Mouse (Mus musculus): ENCODE data around the gene Ino80. TPM values are rescaled to one million over a fixed set of nuclear protein-coding genes. Genes with fewer than 3 reads are reported as not detected.

The Ino80 gene
- polyA plus RNA-seq, 1 experiment from 2014 or later, result 4.6 TPM

DNA sequence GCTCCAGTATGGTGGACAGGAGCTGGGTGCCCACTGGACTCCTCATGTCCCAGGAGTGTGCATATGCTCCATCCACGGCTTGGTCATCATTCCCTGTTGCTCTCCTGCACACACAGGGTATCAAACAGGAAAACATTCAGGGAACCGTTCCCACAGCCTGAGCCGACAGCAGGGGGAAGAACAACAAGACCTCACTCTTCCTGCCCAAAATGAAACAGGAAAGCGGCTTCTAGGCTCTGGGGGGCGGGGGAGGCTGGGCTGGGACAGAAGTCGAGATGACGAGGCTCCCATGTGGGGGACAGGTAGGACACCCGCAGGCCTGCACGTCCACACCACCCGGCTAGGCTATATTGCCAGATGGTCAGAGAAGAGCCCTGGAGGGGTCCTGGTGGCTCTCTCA, 141.0 kb downstream of the Ino80 start:
- DNase-seq (ENCODE audit: extremely low spot score, low spot score), result no peak
- Histone ChIP-seq H3K9me3 (no peaks in the 10 kb centered on the region), H3K27me3 (ENCODE audit: poor library complexity, severe bottlenecking) (peaks cover 53% of the 10 kb centered on the region), H3K27ac (no peak overlapping the region), H3K36me3 (replicated peaks) (no peaks in the 10 kb centered on the region), H3K4me3 (no peak overlapping the region), H3K4me1 (peaks cover 20% of the 10 kb centered on the region)
- 75% methylated on average over 10 of the region's 10 CpGs for WGBS

DNA sequence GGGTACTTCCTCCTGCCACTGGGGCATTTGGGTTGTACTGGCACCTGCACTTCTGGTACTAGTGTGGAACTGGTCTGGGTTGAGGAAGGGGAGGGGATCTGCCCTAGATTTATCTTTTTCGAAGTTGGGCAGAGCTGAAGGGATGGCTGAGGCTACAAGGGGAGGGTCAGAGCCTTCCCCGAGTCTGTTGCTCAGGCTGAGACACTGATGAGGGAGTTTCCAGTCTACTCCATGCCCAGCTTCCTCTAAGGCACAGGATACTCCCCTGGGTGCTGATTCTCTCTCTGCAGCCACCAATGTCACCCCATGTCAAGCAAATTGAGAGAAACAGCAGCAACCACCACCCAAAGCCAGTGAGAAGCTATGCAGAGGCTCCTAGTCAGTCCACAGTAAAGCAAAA, 141.5 kb downstream of the Ino80 start:
- 84% methylated on average over 2 of the region's 2 CpGs for WGBS
- Histone ChIP-seq H3K27ac (no peak overlapping the region), H3K9me3 (no peaks in the 10 kb centered on the region), H3K36me3 (replicated peaks) (no peaks in the 10 kb centered on the region), H3K4me3 (no peak overlapping the region), H3K4me1 (peaks cover 20% of the 10 kb centered on the region), H3K27me3 (ENCODE audit: poor library complexity, severe bottlenecking) (peaks cover 57% of the 10 kb centered on the region)
- no peak for DNase-seq (ENCODE audit: extremely low spot score, low spot score)

DNA sequence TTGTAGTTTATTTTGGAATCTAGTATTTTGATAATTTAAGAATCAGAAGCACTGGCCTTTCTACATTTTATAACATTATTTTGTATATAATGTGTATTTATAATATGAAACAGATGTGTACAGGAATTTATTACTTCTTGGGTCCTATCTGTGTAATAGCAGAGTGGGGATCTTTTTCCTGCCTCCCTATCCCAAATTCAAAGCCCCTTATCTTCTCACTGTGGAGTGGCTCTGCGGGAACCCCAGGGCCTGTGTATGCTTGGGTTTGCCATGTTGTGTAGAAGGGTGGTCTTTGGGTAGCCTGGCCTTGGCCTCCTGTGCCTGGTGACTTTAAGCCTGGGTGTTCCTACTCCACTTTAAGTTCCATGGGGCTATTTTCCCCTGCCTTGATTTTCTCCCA, 142.0 kb downstream of the Ino80 start:
- H3K27ac ChIP-seq, result no peak overlapping the region
- peaks cover 62% of the 10 kb centered on the region for H3K27me3 ChIP-seq (ENCODE audit: poor library complexity, severe bottlenecking)
- WGBS, result 96% methylated on average over 1 of the region's 1 CpGs

DNA sequence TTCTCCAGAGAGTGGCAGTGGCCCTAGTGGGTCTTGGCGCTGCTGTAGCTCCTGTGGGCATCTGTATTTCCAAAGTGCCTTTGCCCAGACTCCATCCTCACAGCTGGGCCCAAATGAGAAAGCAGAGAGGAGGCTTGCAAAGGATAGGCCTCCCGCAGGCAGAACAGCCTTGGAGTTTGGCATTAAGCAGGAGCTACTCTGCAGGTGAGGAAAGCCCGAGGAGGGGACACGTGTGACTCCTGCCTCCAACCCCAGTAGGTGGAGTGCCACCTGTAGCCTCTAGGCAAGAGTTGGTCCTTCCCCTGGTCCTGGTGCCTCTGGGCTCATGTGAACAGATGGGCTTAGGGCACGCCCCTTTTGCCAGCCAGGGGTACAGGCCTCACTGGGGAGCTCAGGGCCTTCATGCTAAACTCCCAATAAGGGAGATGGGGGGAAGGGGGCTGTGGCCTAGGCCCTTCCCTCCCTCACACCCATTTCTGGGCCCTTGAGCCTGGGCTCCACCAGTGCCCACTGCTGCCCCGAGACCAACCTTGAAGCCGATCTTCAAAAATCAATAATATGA, 142.4 kb downstream of the Ino80 start:
- DNase-seq (ENCODE audit: extremely low spot score, low spot score), result no peak
- Histone ChIP-seq H3K27me3 (ENCODE audit: poor library complexity, severe bottlenecking) (peaks cover 67% of the 10 kb centered on the region), H3K27ac (no peak overlapping the region), H3K9me3 (no peaks in the 10 kb centered on the region), H3K4me3 (no peak overlapping the region), H3K36me3 (replicated peaks) (no peaks in the 10 kb centered on the region), H3K4me1 (peaks cover 20% of the 10 kb centered on the region)
- 71% methylated on average over 7 of the region's 7 CpGs for WGBS

More for the DNA sequence above, 142.0 kb downstream of the Ino80 start:
- Histone ChIP-seq H3K36me3 (replicated peaks) (no peaks in the 10 kb centered on the region), H3K9me3 (no peaks in the 10 kb centered on the region), H3K4me3 (no peak overlapping the region), H3K4me1 (peaks cover 20% of the 10 kb centered on the region)
- DNase-seq (ENCODE audit: extremely low spot score, low spot score), result no peak

DNA sequence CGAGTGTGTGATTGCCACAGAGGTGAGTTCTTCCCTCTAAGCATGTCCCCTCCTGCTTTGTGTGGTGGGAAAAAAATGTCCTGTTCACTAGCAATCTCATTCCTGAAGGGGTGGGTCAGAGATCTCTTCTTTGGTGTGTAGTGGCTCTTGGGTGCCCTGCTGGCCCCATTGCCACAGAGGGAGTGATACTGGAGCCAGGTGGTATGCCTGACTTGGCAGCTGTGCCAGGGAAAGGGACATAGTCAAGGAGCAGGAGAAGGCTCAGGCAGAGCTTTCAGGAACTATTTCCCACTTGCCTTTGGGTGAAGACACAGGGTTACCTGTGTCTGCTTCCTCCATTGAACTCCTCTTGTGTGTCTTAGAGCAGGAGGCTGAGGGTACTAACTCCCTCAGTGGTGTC, 143.4 kb downstream of the Ino80 start:
- DNase-seq (ENCODE audit: extremely low spot score, low spot score), result no peak
- WGBS, result 79% methylated on average over 1 of the region's 1 CpGs
- H3K36me3 ChIP-seq (replicated peaks), result no peaks in the 10 kb centered on the region
- H3K9me3 ChIP-seq, result no peaks in the 10 kb centered on the region
- H3K27me3 ChIP-seq (ENCODE audit: poor library complexity, severe bottlenecking), result peaks cover 76% of the 10 kb centered on the region
- H3K4me3 ChIP-seq, result no peak overlapping the region
- peaks cover 23% of the 10 kb centered on the region for H3K4me1 ChIP-seq
- H3K27ac ChIP-seq, result no peak overlapping the region

DNA sequence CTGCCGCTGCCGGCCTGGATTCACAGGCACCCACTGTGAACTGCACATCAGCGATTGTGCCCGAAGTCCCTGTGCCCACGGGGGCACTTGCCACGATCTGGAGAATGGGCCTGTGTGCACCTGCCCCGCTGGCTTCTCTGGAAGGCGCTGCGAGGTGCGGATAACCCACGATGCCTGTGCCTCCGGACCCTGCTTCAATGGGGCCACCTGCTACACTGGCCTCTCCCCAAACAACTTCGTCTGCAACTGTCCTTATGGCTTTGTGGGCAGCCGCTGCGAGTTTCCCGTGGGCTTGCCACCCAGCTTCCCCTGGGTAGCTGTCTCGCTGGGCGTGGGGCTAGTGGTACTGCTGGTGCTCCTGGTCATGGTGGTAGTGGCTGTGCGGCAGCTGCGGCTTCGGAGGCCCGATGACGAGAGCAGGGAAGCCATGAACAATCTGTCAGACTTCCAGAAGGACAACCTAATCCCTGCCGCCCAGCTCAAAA, 145.3 kb downstream of the Ino80 start:
- H3K27me3 ChIP-seq (ENCODE audit: poor library complexity, severe bottlenecking), result peaks cover 92% of the 10 kb centered on the region
- H3K36me3 ChIP-seq (replicated peaks), result no peaks in the 10 kb centered on the region
- no peak overlapping the region for H3K27ac ChIP-seq
- no peak overlapping the region for H3K4me3 ChIP-seq
- no peak for DNase-seq (ENCODE audit: extremely low spot score, low spot score)
- no peaks in the 10 kb centered on the region for H3K9me3 ChIP-seq
- peaks cover 13% of the 10 kb centered on the region for H3K4me1 ChIP-seq
- 80% methylated on average over 24 of the region's 24 CpGs for WGBS

DNA sequence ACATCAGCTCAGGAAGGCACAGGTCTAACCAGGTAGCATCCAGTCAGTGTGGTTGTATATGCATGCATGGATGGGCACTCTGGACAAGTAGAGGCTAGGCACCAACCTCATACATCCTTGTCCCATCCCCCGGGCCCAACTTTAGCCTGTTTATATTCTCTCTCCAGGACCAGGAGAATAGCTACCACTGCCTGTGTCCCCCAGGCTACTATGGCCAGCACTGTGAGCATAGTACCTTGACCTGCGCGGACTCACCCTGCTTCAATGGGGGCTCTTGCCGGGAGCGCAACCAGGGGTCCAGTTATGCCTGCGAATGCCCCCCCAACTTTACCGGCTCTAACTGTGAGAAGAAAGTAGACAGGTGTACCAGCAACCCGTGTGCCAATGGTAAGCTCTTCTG, 146.7 kb downstream of the Ino80 start:
- Histone ChIP-seq H3K27ac (no peak overlapping the region), H3K4me1 (peaks cover 19% of the 10 kb centered on the region), H3K9me3 (no peaks in the 10 kb centered on the region), H3K27me3 (ENCODE audit: poor library complexity, severe bottlenecking) (peaks cover 92% of the 10 kb centered on the region), H3K4me3 (no peak overlapping the region), H3K36me3 (replicated peaks) (no peaks in the 10 kb centered on the region)
- no peak for DNase-seq (ENCODE audit: extremely low spot score, low spot score)
- 94% methylated on average over 8 of the region's 8 CpGs for WGBS

DNA sequence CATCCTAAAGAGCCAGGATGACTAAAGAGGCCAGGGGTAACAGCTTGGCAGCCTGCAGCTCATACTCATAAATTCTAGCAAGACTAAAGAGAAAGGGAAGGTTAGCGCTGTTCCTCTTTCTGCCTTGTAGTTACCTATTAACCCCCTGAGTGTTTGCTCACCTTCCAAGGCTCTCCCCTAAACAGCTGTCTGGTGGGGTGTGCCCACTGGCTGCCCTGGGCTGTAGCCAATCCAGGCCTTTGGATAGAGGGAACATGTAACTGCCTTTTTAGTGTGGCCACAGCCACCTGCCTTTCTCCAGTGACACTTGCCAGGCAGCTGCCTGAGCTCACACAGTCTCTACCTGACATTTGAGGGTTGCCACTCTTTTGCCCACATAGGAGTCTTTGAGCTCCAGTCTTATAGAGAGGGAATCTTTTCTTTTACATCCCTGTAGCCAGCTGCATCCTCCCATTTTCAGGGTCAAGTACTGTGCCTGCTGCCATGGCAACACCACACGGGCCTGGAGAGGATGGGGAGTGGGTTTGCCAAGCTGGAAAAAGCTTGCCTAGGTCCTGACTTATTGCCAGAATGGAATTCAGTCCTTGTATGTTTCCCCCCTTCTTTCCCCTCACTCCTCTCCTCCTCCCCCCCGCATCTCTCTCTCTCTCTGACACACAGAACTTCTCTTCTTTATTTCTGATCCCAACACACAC, 148.2 kb downstream of the Ino80 start:
- 67% methylated on average over 3 of the region's 3 CpGs for WGBS
- Histone ChIP-seq H3K9me3 (no peaks in the 10 kb centered on the region), H3K4me1 (peaks cover 35% of the 10 kb centered on the region), H3K4me3 (no peak overlapping the region), H3K36me3 (replicated peaks) (no peaks in the 10 kb centered on the region), H3K27ac (no peak overlapping the region), H3K27me3 (ENCODE audit: poor library complexity, severe bottlenecking) (peaks cover 93% of the 10 kb centered on the region)
- no peak for DNase-seq (ENCODE audit: extremely low spot score, low spot score)

DNA sequence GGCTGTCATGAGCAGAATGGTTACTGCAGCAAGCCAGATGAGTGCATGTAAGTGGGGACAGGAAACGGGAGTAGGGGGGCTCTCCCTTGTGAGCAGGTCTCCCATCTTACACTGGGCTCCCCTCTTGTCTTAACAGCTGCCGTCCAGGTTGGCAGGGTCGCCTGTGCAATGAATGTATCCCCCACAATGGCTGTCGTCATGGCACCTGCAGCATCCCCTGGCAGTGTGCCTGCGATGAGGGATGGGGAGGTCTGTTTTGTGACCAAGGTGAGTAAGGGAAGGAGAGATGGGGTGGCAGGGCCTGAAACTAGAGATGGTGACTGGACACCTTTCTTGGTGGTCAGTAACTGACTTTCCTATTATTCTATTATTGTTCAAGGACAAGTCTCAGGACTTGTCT, 148.9 kb downstream of the Ino80 start:
- Histone ChIP-seq H3K4me3 (peak overlapping the region; percentile 55; the same call in 1 of the 2 replicates), H3K27me3 (ENCODE audit: poor library complexity, severe bottlenecking) (peaks cover 93% of the 10 kb centered on the region), H3K27ac (no peak overlapping the region), H3K9me3 (no peaks in the 10 kb centered on the region), H3K36me3 (replicated peaks) (no peaks in the 10 kb centered on the region), H3K4me1 (peaks cover 41% of the 10 kb centered on the region)
- DNase-seq (ENCODE audit: extremely low spot score, low spot score), result no peak
- WGBS, result 44% methylated on average over 5 of the region's 5 CpGs

DNA sequence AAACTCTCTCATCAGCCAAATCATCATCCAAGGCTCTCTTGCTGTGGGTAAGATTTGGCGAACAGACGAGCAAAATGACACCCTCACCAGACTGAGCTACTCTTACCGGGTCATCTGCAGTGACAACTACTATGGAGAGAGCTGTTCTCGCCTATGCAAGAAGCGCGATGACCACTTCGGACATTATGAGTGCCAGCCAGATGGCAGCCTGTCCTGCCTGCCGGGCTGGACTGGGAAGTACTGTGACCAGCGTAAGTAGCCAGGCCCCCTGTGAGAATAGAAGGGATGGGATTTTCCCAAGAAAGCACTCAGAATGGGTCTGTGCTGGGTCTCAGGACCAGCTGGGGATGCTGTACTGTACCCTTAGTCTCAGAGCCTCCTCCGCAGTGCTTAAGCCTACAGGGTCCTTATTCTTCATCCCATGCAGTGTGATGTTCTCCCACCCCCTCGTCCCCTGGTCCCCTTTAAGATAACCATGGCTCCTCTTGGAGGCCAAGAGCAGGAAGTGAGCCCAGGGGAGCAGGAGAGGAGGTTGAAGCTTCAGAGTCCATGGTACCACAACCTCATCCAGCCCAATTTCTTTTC, 149.5 kb downstream of the Ino80 start:
- WGBS, result 13% methylated on average over 11 of the region's 11 CpGs
- Histone ChIP-seq H3K27ac (no peak overlapping the region), H3K36me3 (replicated peaks) (no peaks in the 10 kb centered on the region), H3K4me1 (peaks cover 45% of the 10 kb centered on the region), H3K27me3 (ENCODE audit: poor library complexity, severe bottlenecking) (peaks cover 98% of the 10 kb centered on the region), H3K4me3 (peak overlapping the region; percentile 55), H3K9me3 (no peaks in the 10 kb centered on the region)
- DNase-seq (ENCODE audit: extremely low spot score, low spot score), result no peak

DNA sequence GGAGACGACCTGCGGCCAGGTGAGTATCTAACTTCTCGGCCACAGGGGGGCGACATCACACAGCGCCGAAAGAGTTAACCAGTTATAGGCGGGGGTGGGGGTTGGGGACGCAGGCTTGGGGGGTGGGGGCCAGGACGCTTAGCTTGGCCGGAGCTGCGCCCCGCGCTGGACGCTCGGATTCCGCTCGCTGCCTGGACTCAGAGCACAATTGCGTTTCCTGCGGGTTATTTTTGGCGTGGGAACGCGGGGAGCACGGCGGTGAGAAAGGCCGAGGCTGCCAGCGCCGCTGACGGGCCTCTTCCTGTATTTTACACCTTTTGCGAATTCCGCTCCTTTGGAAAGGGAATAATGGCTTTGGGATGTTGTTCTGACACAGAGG, 150.4 kb downstream of the Ino80 start:
- H3K4me1 ChIP-seq, result peaks cover 54% of the 10 kb centered on the region
- WGBS, result under 1% methylated on average over 30 of the region's 30 CpGs
- H3K27me3 ChIP-seq (ENCODE audit: poor library complexity, severe bottlenecking), result peaks cover 100% of the 10 kb centered on the region
- peak; percentile 50 for DNase-seq (ENCODE audit: extremely low spot score, low spot score)
- no peaks in the 10 kb centered on the region for H3K9me3 ChIP-seq
- H3K27ac ChIP-seq, result no peak overlapping the region
- no peaks in the 10 kb centered on the region for H3K36me3 ChIP-seq (replicated peaks)
- H3K4me3 ChIP-seq, result peak overlapping the region; percentile 55

DNA sequence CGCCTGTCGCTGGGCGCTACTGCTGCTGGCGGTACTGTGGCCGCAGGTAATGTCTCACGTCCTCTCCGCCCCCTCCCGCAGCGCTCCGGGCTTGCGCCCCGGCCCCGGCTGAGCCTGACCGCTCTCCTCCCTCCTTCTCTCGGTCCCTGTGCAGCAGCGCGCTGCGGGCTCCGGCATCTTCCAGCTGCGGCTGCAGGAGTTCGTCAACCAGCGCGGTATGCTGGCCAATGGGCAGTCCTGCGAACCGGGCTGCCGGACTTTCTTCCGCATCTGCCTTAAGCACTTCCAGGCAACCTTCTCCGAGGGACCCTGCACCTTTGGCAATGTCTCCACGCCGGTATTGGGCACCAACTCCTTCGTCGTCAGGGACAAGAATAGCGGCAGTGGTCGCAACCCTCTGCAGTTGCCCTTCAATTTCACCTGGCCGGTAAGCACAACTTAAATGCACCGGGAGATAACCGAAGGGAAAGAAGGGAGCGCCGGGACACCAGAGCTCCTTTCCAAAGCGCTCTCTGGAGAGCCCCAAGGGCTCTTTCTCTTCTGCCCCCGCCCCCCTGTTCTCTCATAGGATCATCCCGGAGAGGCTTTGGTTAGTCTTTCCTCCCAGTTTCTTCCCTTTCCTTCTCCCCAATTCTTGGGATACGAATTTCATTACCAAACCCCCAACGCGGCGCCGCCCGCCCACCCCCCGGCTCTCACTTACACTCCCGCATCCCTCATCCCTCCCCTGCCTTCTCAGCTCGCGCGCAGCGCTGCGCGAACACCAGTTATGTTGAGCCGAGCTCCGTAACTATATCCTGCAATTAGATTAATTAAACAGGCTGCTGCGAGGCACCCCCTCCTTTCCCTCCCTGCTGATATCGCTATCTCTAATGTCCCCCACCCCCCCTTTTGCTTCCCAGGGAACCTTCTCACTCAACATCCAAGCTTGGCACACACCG, 151.1 kb downstream of the Ino80 start:
- under 1% methylated on average over 61 of the region's 61 CpGs for WGBS
- Histone ChIP-seq H3K27me3 (ENCODE audit: poor library complexity, severe bottlenecking) (peaks cover 100% of the 10 kb centered on the region), H3K4me1 (peaks cover 61% of the 10 kb centered on the region), H3K9me3 (no peaks in the 10 kb centered on the region), H3K4me3 (peak overlapping the region; percentile 55), H3K27ac (peak overlapping the region; percentile 58), H3K36me3 (replicated peaks) (no peaks in the 10 kb centered on the region)
- no peak for DNase-seq (ENCODE audit: extremely low spot score, low spot score)

All from forebrain, embryonic 10.5 days (tissue).